Mouse (Mus musculus) cortical plate, adult 2 months (tissue): ENCODE data around the gene Nat8f1. TPM values are rescaled to one million over a fixed set of nuclear protein-coding genes. Genes with fewer than 3 reads are reported as not detected.
"Not testable (repeated sequence)": the region's sequence is repeated elsewhere in the genome, so short reads cannot be mapped to it uniquely, and the experiment has no call there.

Experiments used
- H3K27ac ChIP-seq: fragments of 200-500 bp; 2 replicates; pipeline ENCODE4 v1.5.1; 2012; ENCODE audit warnings: low read length, control low read depth, inconsistent platforms; ENCODE audit not compliant: insufficient read depth
- H3K4me1 ChIP-seq: fragments of 200-500 bp; 2 replicates; pipeline ENCODE4 v1.6.1; 2011; ENCODE audit warnings: low read length; ENCODE audit not compliant: control insufficient read depth, insufficient read depth
- H3K4me3 ChIP-seq: fragments of 200-500 bp; 2 replicates; pipeline ENCODE4 v1.5.1; 2011; ENCODE audit warnings: mild to moderate bottlenecking, low read length, control low read depth; ENCODE audit not compliant: insufficient read depth
- CTCF ChIP-seq: fragments of 200-500 bp; IDR thresholded peaks from 2 replicates; pipeline ENCODE4 v1.5.1; 2011; ENCODE audit warnings: mild to moderate bottlenecking, control low read depth, low read length; ENCODE audit not compliant: insufficient read depth; ENCODE audit errors: extremely low read depth
- POLR2A ChIP-seq: fragments of 200-500 bp; IDR thresholded peaks from 2 replicates; pipeline ENCODE4 v1.6.1; 2011; ENCODE audit warnings: mild to moderate bottlenecking, low read length, control low read depth; ENCODE audit not compliant: insufficient read depth; ENCODE audit errors: extremely low read depth
- polyA plus RNA-seq: library from polyadenylated mRNA; depleted of rRNA; stranded (reverse); fragments of >200 nt; gene quantifications from 2 replicates; pipeline ENCODE4 v1.2.3, GENCODE M21; 2012; rRNA removed

The Nat8f1 gene
- polyA plus RNA-seq, result 43.9 and 46.0 TPM in 2 replicates

DNA sequence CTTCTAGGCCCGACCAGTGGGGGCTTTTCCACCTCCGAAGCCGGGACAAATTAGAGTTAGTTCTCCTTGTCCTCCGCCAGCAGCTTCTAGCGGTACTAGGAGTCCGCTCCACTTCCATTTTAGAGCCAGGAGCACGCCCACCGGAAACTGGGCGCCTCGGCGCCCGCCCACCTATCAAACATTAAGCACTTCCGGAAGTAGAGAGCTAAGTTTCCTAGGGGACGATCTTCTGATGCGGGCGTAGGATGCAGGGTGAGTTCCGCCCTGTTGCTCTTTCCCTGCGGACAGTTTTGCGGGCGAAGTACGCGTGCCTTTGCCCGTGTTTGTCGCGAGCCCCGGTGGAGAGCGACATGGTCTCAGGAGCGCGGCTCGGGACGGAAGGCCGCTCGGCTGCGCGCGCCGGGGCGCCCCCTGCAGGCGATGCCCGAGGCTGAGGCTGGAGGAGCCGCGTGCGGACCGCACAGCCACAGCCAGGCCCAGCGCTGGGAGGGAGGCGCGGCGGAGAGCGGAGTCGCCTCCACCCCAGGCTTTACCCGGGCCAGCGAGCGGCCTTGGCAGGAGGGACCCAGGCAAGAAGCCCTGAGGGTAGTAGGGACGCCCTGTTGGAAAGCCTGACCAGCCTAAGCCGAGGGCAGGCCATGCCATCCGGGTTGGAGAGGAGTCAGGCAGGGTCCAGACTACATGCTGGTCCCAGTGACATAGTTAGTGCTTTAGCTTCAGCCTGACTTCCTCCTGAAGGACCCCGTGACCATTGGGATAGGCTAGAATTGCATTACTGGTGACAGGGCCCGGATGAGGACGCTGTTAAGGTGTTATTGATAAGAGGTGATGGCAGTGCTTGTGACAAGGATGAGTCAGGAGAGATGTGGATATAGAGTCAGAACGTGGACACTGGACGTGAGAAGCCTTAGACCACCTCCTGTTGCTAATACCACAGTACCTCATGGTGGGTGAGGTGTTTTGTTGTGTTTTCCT is at the start of gene Nat8f1:
Gene Nat8f1, minus strand, starts transcription at position 149 of the 975 bp plus-strand sequence.
- Histone ChIP-seq H3K27ac (peak within 1 kb of the TSS; percentile 83), H3K4me3 (peak within 1 kb of the TSS; percentile 49)
- TF ChIP-seq CTCF (0 out of 2 replicates have a peak, but pooled peaks have one; percentile 12), POLR2A (peak; percentile 19; the same call in 1 of the 2 replicates)
- not testable (repeated sequence) for H3K4me1 ChIP-seq

DNA sequence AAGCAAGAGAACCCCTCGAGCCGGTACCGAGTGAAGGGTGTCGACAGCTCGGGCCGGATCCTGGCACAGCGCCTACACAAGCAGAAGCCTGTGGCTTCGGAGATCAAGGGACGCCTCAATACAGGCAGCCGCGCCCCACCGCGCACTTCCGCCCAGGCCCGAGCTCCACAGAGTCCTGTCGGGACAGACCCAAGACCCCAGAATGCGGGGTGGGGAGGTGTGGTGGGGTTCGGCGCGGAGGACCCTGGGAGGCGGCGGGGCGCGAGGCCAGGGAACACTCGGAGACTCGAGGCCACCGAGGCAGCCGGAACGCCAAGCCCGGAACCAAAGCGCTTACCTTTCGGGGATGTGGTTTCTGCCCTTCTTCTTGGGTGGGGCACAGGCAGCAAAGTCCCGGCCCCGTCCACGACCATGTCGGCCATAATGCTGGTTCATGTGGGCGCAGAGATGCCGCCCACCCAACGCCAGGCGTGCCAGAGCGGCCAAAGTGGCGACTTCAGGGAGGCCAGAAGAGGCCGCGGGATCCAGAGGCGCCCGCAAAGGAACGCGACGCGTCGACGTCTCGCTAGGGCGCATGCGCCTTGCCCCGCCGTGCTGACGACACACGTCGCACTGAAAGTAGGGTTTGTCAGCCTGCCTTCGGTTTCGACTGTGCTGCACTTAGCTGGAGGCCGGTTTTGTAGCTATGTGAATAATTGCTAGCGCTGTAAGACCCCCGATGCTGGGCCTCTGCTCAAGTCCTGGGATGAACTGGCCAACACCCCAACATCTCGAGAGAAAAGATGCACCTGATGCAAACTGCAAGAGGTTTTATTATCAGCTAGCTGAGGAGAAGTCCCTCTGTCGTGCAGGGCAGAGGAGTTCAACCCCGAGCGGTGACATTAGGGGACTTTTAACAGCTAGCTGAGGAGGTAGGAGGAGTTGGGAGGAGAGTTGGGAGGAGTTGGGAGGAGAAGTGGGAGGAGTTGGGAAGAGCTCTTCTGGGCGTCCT is 45.9 kb upstream of the Nat8f1 start, which contains the start of gene Dusp11:
Gene Dusp11, minus strand, starts transcription at position 567 of the 991 bp plus-strand sequence.
- peak within 1 kb of the TSS; percentile 90 for H3K27ac ChIP-seq
- TF ChIP-seq POLR2A, result peak; percentile 94
- no peak for TF ChIP-seq CTCF
- peaks cover 4% of the 10 kb centered on the region; the same call in 1 of the 2 replicates for H3K4me1 ChIP-seq
- H3K4me3 ChIP-seq, result peak within 1 kb of the TSS; percentile 78

DNA sequence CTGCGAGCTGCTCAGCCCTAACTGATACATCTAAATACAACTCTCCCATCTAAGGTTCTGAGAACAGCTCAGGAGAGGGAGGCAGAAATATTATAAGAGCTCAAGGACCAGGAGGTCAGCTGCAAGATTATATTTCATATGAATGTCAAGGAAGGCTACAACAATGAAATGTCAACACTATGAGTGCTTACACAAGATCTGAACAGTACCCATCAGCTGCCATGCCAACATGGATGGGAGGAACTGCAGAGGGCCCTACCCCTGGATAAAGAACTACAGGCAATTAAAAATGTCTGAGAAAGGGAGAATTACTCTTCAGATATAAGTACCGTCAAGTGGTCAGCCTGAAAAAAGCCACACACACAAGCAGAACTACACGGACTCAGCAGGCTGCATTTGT is 42.1 kb upstream of the Nat8f1 start:
- Histone ChIP-seq H3K27ac (no peak overlapping the region), H3K4me3 (no peak overlapping the region)

DNA sequence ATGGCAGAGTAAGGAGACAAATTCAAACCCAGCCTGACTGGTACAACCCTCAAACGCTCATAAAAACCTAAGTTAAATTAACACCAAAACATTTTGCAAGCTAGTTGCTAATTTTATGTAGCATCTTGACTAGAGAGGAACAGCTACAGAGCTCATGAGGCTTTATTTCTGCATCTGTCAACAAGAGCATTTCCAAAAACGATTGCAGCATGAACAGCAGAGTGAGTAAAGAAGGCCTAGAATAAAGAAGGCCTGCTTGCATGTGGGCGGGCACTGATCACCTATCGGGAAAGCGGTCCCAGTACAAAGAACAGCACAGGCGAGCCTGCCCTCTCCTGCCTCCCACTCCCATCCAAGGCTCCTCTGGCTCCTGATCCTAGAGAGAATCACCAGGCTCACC is 33.1 kb upstream of the Nat8f1 start:
- H3K27ac ChIP-seq, result no peak overlapping the region
- TF ChIP-seq CTCF, result no peak
- no peak for TF ChIP-seq POLR2A
- no peak overlapping the region for H3K4me3 ChIP-seq
- no peaks in the 10 kb centered on the region for H3K4me1 ChIP-seq

More for the DNA sequence above, 42.1 kb upstream of the Nat8f1 start:
- H3K4me1 ChIP-seq, result peaks cover 4% of the 10 kb centered on the region; the same call in 1 of the 2 replicates
- no peak for TF ChIP-seq CTCF
- TF ChIP-seq POLR2A, result no peak

DNA sequence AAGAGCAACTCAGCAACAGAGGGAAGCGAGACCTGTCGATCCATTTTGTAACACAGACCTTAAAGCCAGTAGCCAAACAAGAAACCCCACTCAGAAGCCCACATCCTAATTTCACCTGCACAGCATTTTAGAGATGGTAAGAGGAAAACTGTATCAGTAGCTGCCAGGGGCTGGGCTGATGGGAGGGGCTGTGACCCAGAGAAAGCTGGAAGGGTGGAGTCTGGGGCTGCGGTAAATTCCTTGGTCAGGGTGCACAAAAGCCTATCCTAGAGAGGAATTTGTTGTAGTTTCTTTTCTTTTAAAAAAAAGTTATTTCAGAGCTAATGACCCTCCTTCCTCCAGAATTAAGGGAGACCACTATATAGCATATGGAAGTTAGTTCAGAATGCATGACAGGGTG is 27.0 kb upstream of the Nat8f1 start:
- no peak overlapping the region for H3K4me3 ChIP-seq
- no peak for TF ChIP-seq POLR2A
- no peak for TF ChIP-seq CTCF
- H3K4me1 ChIP-seq, result no peaks in the 10 kb centered on the region
- H3K27ac ChIP-seq, result no peak overlapping the region

DNA sequence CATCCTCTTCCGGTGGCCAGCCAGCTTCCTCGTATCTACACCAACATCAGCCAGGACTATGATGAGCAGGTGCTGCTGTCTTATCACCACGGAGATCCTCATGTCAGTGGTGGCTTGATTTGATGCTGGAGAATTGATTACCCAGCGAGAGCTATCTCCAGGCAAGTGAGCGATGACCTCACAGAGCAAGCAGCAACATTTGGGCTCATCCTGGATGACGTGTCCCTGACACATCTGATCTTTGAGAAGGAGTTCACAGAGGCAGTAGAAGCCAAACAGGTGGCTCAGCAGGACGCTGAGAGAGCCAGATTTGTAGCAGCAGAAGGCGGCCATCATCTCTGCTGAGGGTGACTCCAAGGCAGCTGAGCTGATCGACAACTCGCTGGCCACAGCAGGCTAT is 23.2 kb upstream of the Nat8f1 start:
- Histone ChIP-seq H3K27ac (no peak overlapping the region), H3K4me3 (no peak overlapping the region), H3K4me1 (no peaks in the 10 kb centered on the region)
- TF ChIP-seq POLR2A, result no peak
- no peak for TF ChIP-seq CTCF

DNA sequence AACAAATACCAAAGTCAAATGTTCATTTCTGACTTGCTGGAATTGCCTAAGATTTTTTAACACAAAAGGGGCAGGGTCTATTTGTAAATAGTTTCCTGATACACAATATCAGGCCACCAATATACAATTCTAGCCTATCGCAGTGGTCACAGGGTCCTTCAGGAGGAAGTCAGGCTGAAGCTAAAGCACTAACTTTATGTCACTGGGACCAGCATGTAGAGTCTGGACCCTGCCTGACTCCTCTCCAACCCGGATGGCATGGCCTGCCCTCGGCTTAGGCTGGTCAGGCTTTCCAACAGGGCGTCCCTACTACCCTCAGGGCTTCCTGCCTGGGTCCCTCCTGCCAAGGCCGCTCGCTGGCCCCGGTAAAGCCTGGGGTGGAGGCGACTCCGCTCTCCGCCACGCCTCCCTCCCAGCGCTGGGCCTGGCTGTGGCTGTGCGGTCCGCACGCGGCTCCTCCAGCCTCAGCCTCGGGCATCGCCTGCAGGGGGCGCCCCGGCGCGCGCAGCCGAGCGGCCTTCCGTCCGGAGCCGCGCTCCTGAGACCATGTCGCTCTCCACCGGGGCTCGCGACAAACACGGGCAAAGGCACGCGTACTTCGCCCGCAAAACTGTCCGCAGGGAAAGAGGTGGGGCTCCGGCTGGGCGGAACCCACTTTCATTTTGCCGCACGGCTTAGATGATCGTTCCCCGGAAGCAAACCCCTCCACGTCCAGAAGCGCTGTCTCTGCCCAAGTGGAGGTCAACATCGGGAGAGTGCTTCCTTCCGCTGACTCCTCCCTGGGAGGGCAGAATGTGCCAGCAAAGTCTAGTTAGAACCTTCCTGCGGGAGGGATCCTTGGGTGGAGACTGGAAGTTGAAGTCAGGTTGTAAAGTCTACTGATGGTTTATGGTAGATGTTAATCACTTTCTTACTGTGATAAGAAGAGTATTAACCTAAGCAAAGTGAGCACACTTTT is 21.3 kb upstream of the Nat8f1 start:
- not testable (repeated sequence) for H3K4me1 ChIP-seq
- Histone ChIP-seq H3K4me3 (peak overlapping the region; percentile 47), H3K27ac (0 out of 2 replicates have a peak overlapping the region, but pooled peaks have one; percentile 45)
- TF ChIP-seq POLR2A, result peak; percentile 52

DNA sequence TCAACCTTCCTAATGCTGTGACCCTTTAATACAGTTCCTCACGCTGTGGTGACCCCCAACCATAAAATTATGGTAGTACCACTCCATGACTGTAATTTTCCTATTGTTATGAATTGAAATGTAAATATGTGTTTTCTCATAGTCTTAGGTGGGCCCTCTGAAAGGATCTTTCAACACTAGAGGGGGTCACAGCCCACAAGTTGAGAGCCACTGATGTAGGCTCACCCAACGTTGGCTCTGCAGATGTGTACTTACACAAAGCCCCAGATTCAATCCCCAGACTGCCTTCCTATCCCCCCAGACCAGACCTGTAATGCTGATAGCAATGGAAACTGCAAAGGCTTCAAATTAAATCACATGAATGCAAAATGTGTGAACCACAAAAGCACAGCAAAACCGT is 20.2 kb upstream of the Nat8f1 start:
- Histone ChIP-seq H3K4me1 (no peaks in the 10 kb centered on the region), H3K4me3 (no peak overlapping the region), H3K27ac (no peak overlapping the region)
- no peak for TF ChIP-seq POLR2A
- no peak for TF ChIP-seq CTCF
